Mouse (Mus musculus) left cerebral cortex, postnatal 14 days (tissue): ENCODE measurements at regions not wholly inside any gene's neighbourhood (a gene's known extent, or its start where the extent isn't known, plus 50 kb on each side); places are given as distances from the start of the nearest gene placed in this dataset.
A peak's percentile ranks its signal among the peaks of the same experiment; 100 is the strongest.

ENCODE experiments used
- DNase-seq, 2 experiments: peaks; one replicate each; pipeline ENCODE4 v3.0.0; 2021 to 2022; ENCODE audit warnings: low spot score in 2 of 2, mixed read lengths in 1 of 2
- intact Hi-C: fragments of 180-260 bp; cut with DNase I; formaldehyde crosslinking; loops from one replicate; pipeline ENCODE4 v1.15.1; 2025

- DNase-seq, result no peak
- intact Hi-C loops, result no loop called here
Observed at GRCm38 (mm10) chr10:21715436-21715835, 122.5 kb downstream of the 1700020N01Rik start.

- no peak for DNase-seq
- intact Hi-C loops, result no loop called here
Observed at GRCm38 (mm10) chr10:21718189-21718588, 125.2 kb downstream of the 1700020N01Rik start.

GRCm38 (mm10) chr10:21724351-21724750, 131.4 kb downstream of the 1700020N01Rik start:
- no peak for DNase-seq
- intact Hi-C loops, result no loop called here

- intact Hi-C loops, result no loop called here
- DNase-seq, result peak in 1 of 2 experiments; percentile 37
Observed at GRCm38 (mm10) chr10:21724999-21725398, 132.1 kb downstream of the 1700020N01Rik start.

GRCm38 (mm10) chr10:21740256-21740655, 141.7 kb upstream of the Sgk1 start:
- intact Hi-C loops, result no loop called here
- DNase-seq, result no peak

GRCm38 (mm10) chr10:21741575-21741974, 140.4 kb upstream of the Sgk1 start:
- no peak for DNase-seq
- intact Hi-C loops, result no loop called here

- intact Hi-C loops, result no loop called here
- DNase-seq, result no peak
Observed at GRCm38 (mm10) chr10:21741976-21742745, 139.8 kb upstream of the Sgk1 start.

- intact Hi-C loops, result no loop called here
Observed at GRCm38 (mm10) chr10:21743396-21743795, 138.6 kb upstream of the Sgk1 start.

GRCm38 (mm10) chr10:21744341-21744955, 137.5 kb upstream of the Sgk1 start:
- DNase-seq, result no peak

More at GRCm38 (mm10) chr10:21743396-21743795, 138.6 kb upstream of the Sgk1 start:
- DNase-seq, result no peak

GRCm38 (mm10) chr10:21745940-21746487, 136.0 kb upstream of the Sgk1 start:
- DNase-seq, result no peak
- intact Hi-C loops, result no loop called here

More at GRCm38 (mm10) chr10:21744341-21744955, 137.5 kb upstream of the Sgk1 start:
- intact Hi-C loops, result no loop called here

GRCm38 (mm10) chr10:21746713-21747112, 135.3 kb upstream of the Sgk1 start:
- DNase-seq, result no peak
- intact Hi-C loops, result no loop called here

GRCm38 (mm10) chr10:21751326-21751725, 130.7 kb upstream of the Sgk1 start:
- intact Hi-C loops, result no loop called here
- DNase-seq, result no peak

- DNase-seq, result no peak
- intact Hi-C loops, result no loop called here
Observed at GRCm38 (mm10) chr10:21752392-21752791, 129.6 kb upstream of the Sgk1 start.

- no peak for DNase-seq
- intact Hi-C loops, result no loop called here
Observed at GRCm38 (mm10) chr10:21754763-21755548, 127.0 kb upstream of the Sgk1 start.

GRCm38 (mm10) chr10:21755717-21756116, 126.3 kb upstream of the Sgk1 start:
- intact Hi-C loops, result no loop called here
- DNase-seq, result no peak

GRCm38 (mm10) chr10:21756811-21757210, 125.2 kb upstream of the Sgk1 start:
- intact Hi-C loops, result no loop called here
- DNase-seq, result no peak

GRCm38 (mm10) chr10:21758122-21758521, 123.9 kb upstream of the Sgk1 start:
- intact Hi-C loops, result no loop called here

GRCm38 (mm10) chr10:21762516-21762915, 119.5 kb upstream of the Sgk1 start:
- intact Hi-C loops, result loop anchor here (5.0 to 10.0 kb wide), 2 partner anchors 122 to 230 kb away; partner anchors contain the start of gene Sgk1
- peak; percentile 57 to 82 for DNase-seq

More at GRCm38 (mm10) chr10:21758122-21758521, 123.9 kb upstream of the Sgk1 start:
- DNase-seq, result no peak

- intact Hi-C loops, result loop anchor here (5.0 to 10.0 kb wide), 2 partner anchors 122 to 229 kb away; partner anchors contain the start of gene Sgk1
- no peak for DNase-seq
Observed at GRCm38 (mm10) chr10:21763017-21763964, 118.7 kb upstream of the Sgk1 start.
